Mouse (Mus musculus) common myeloid progenitor, adult 5-6 weeks (primary cell): ENCODE data around the gene Snd1. TPM values are rescaled to one million over a fixed set of nuclear protein-coding genes. Genes with fewer than 3 reads are reported as not detected.

Experiments used
- ATAC-seq: replicated peaks from 2 replicates; pipeline ENCODE4 v1.8.0; 2016; ENCODE audit warnings: low read depth, mild to moderate bottlenecking, moderate TSS enrichment, inconsistent platforms; ENCODE audit not compliant: poor library complexity, severe bottlenecking
- total RNA-seq: library from RNA; stranded (forward); fragments of 200-1000, 187-1606 nt; gene quantifications from 2 replicates; pipeline ENCODE4 v1.2.3, GENCODE M21; 2017

Snd1 gene
- total RNA-seq, 1 experiment from 2014 or later: 176 TPM

- no peak for ATAC-seq
Measured at GRCm38 (mm10) chr6:28586806-28587205, 111.9 kb downstream of the Snd1 start.

GRCm38 (mm10) chr6:28588494-28589171 is 113.7 kb downstream of the Snd1 start:
- ATAC-seq: peak; percentile 91

GRCm38 (mm10) chr6:28592323-28592893 is 117.5 kb downstream of the Snd1 start:
- no peak for ATAC-seq

DNA sequence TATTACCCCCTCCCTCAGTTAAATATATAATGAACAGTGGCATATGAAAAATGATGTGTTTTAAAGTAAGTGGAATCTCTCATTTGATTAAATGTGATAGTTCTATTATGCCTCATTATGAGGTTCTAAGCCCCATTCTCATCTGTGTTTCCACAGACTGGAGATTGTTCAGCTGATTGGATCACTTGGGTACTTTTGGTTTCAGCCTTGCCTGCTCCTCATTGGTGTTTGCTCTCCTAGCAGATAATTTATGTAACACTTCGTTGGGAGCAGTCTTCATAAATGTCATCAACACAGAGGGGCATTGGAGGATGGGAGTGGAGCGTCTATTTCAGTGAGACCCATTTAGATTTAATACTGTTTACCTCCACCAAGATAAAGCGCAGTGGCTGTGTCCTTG is 118.8 kb downstream of the Snd1 start:
- ATAC-seq: no peak

- ATAC-seq: no peak
Measured at GRCm38 (mm10) chr6:28594759-28595158, 119.8 kb downstream of the Snd1 start.

DNA sequence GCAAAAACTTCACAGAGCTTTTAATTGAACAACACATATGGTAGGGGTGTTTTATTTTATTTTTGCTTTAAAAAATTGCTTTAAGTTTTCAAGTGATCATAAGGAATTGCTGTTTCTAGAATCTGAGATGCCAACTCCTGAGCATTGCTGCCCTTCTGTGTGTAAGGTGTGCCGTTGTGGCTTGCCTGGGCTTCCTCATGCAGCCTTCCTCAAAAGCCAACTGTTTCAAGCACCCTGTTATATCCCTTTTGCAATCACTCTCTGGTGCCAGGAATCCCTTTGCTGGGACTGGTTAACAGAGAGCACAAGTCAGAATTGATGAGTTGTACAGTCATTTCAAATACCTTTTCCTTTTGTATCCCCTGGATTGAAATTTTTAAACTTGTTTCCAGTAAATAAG is 120.3 kb downstream of the Snd1 start:
- no peak for ATAC-seq

DNA sequence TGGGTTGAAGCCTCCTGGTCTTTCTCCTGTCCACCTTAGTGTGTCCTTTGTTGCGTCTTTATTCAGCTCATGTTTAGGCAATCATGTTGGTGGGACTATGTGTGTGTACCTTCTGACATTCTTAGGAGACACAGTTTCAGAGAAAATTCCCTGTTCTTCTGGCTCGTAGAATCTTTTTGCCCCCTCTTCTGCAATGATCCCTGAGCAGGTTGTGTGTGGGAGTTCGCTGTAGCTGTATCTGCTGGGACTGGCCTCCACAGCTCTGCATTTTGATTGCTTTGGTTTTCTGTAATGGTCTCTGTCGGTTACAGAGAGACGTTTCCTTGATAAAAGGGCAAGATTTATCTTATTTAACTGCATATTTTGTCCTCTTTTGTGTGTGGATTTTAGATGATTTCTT is 122.3 kb downstream of the Snd1 start:
- no peak for ATAC-seq

DNA sequence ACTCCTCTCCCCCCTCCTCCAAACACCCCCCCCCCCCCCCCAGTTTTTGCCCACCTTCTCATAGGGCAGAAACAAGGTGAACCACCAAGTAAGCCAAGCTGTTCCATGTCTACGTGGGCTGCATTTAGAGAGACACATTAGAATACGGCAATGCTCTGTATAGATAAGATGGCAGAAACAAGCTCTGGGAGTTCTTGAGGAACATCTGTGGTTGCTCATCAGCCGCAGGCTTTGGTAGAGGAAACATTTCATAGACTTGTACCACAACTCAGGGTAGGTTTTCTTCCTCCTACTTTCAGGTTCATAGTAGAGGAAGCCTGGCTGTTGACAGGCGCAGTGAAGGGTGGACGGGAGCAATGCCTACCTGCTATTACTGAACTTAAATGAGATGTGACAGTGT is 124.2 kb downstream of the Snd1 start:
- peak; percentile 89 for ATAC-seq

- 0 out of 2 replicates have a peak, but pooled peaks have one; percentile 13 for ATAC-seq
Measured at GRCm38 (mm10) chr6:28600404-28600803, 125.5 kb downstream of the Snd1 start.

GRCm38 (mm10) chr6:28603401-28603800 is 128.5 kb downstream of the Snd1 start:
- no peak for ATAC-seq

GRCm38 (mm10) chr6:28603823-28604222 is 128.9 kb downstream of the Snd1 start:
- no peak for ATAC-seq

DNA sequence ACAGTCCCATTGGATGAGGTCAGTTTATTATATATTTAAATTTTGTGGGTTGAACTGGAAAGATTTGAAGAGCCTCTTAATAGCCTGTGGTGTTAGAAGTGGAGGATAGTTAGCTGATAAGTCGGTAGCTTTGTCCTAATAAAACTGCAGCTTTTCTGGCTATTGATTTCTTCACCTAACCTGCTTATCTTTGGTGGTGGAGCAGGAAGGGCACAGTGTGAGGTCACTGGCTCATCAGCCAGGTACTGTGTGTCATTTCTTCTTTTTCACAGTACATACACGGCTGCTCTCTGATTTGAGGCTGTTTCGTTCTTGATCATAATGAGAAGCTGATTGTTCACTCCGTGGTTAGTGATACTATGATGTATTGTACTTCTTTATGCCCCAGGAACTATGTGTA is 134.4 kb downstream of the Snd1 start:
- no peak for ATAC-seq

GRCm38 (mm10) chr6:28610127-28610526 is 135.2 kb downstream of the Snd1 start:
- ATAC-seq: no peak

- 0 out of 2 replicates have a peak, but pooled peaks have one; percentile 15 for ATAC-seq
Measured at GRCm38 (mm10) chr6:28613441-28613840, 138.5 kb downstream of the Snd1 start.

GRCm38 (mm10) chr6:28614856-28615255 is 139.9 kb downstream of the Snd1 start:
- ATAC-seq: no peak

DNA sequence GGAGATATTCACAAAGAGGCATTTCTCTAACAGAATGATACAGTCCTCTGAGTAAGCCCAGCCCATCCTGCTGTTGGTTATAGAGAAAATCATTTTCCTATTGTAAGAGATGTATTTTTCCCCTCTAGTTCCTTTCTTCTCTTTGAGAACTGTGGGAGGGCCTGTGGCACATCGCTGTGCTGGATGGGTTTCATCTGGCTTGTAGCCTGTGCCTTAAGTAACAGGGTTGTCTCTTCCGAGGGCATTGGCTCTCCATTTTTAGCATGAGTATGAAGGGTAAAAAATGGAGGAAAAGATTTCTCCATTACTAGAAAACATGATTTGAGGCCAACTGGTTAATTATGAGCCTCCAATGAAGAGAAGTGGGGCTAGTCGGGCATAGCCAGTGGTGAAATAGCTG is 140.5 kb downstream of the Snd1 start:
- ATAC-seq: no peak

DNA sequence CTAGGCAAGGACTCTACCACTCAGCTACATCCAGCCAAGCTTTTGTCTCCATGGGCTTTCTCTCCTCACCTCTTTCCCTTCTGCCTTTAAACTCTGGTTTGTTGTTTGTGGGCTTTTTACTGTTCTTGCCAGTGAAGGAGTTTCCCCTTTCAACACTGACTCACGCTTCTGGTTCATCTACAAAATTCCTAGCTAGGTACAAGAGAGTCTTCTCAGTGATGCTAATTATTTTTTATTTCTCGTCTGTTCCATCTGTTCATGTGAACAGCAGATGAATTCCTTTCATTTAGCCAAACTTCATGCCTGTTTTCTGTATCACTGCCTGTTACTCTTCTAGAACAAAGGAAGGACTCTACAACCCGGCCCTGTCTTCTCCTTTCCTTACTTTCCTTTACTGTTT is 141.0 kb downstream of the Snd1 start:
- no peak for ATAC-seq

- no peak for ATAC-seq
Measured at GRCm38 (mm10) chr6:28618299-28618698, 143.4 kb downstream of the Snd1 start.

GRCm38 (mm10) chr6:28618751-28619153 is 143.8 kb downstream of the Snd1 start:
- no peak for ATAC-seq

DNA sequence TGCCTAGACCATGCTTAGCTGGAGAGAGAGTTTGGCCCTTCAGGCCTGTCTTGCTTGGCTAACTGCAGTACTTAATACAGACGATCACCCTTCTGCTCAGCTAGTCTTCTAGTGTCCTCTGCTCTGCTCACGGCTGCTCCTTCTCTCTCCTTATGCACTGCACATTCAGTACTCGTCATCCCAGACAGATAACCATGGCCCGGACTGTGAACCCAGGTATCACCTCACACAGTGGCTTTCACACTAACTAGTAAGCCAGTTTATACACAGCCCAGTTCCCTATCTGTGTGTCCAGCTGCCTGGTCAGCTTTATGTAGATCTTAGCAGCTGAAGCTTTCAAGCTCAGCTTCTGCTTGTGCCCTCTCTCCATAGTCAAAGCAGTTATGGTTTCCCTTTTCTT is 146.5 kb downstream of the Snd1 start:
- no peak for ATAC-seq

DNA sequence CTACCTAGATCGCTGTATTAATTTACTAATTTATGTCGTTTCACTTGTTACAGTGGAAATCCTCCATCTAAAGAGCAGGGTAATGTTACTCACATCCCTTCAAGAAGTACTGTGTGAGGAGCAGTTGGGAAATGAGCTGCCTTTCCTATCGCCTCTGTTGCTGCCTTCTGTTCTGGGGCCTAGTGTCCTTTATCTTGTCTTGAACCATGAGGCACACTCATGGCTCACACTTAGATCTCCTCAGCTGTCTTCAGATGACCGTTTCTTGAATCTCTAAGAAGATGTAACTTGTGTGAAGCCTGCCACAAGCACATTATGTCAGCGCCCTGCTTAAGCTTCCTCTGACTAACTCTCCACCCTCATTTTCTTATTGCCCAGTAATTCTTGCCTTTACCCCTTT is 147.0 kb downstream of the Snd1 start:
- ATAC-seq: no peak

DNA sequence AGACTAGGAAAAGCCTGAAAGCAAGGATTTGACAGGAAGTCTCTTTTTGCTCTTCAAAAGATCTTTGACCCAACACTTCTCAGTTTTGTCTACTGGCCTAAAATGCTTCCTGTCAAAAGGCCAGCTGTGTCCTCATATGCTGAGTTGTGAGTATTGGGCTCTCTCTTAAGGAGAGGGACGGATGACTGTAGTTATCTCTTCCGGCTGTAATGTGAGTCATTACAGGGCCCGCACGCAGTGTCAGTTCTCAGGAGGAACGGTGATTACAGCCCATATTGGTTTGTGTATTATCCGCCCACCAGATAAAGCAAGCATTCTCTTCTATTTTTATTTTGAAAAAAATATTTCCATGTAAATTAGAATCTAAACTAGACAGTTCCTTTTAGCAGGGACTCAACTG is 147.6 kb downstream of the Snd1 start:
- no peak for ATAC-seq
